Mouse (Mus musculus) spleen, adult 12 weeks (tissue): ENCODE data around the gene Ccpg1os.
A peak's percentile ranks its signal among the peaks of the same experiment; 100 is the strongest.

Source experiments
- DNase-seq: peaks from one replicate; pipeline ENCODE4 v3.0.0; 2022; ENCODE audit warnings: low spot score

The Ccpg1os gene

GRCm38 (mm10) chr9:72985250-72986220 lies at the start of gene Ccpg1os, which contains the start of gene Ccpg1:
Ccpg1os (minus strand) TSS chr9:72985382.
Ccpg1 (plus strand) TSS chr9:72985429.
- DNase-seq = peak; percentile 88

GRCm38 (mm10) chr9:73033406-73033805 lies 48.2 kb upstream of the Ccpg1os start:
- no peak for DNase-seq

- DNase-seq = no peak
Observed at GRCm38 (mm10) chr9:73031421-73031820, 46.2 kb upstream of the Ccpg1os start.

GRCm38 (mm10) chr9:73030443-73030842 lies 45.3 kb upstream of the Ccpg1os start:
- DNase-seq = no peak

- no peak for DNase-seq
Observed at GRCm38 (mm10) chr9:73025818-73026636, 40.8 kb upstream of the Ccpg1os start.

GRCm38 (mm10) chr9:73020566-73021097 lies 35.5 kb upstream of the Ccpg1os start:
- DNase-seq = no peak

GRCm38 (mm10) chr9:73019841-73020240 lies 34.7 kb upstream of the Ccpg1os start:
- no peak for DNase-seq

- no peak for DNase-seq
Observed at GRCm38 (mm10) chr9:73014724-73015123, 29.5 kb upstream of the Ccpg1os start.

- DNase-seq = no peak
Observed at GRCm38 (mm10) chr9:73012629-73013028, 27.4 kb upstream of the Ccpg1os start.

GRCm38 (mm10) chr9:73008384-73008783 lies 23.2 kb upstream of the Ccpg1os start:
- DNase-seq = no peak

- DNase-seq = no peak
Observed at GRCm38 (mm10) chr9:73006175-73006574, 21.0 kb upstream of the Ccpg1os start.

GRCm38 (mm10) chr9:73005106-73005505 lies 19.9 kb upstream of the Ccpg1os start:
- no peak for DNase-seq

GRCm38 (mm10) chr9:73004076-73004475 lies 18.9 kb upstream of the Ccpg1os start:
- DNase-seq = no peak

- no peak for DNase-seq
Observed at GRCm38 (mm10) chr9:73002177-73002576, 17.0 kb upstream of the Ccpg1os start.

GRCm38 (mm10) chr9:73001314-73002011 lies 16.3 kb upstream of the Ccpg1os start:
- no peak for DNase-seq

- no peak for DNase-seq
Observed at GRCm38 (mm10) chr9:73000487-73000886, 15.3 kb upstream of the Ccpg1os start.

- no peak for DNase-seq
Observed at GRCm38 (mm10) chr9:72996806-72997205, 11.6 kb upstream of the Ccpg1os start.

- no peak for DNase-seq
Observed at GRCm38 (mm10) chr9:72996167-72996566, 11.0 kb upstream of the Ccpg1os start.

GRCm38 (mm10) chr9:72992576-72992975 lies 7.4 kb upstream of the Ccpg1os start:
- DNase-seq = no peak

GRCm38 (mm10) chr9:72991420-72991819 lies 6.2 kb upstream of the Ccpg1os start:
- DNase-seq = no peak

GRCm38 (mm10) chr9:72988706-72989105 lies 3.5 kb upstream of the Ccpg1os start:
- DNase-seq = no peak

- DNase-seq = no peak
Observed at GRCm38 (mm10) chr9:72987703-72988102, 2.5 kb upstream of the Ccpg1os start.
